Mouse (Mus musculus) common myeloid progenitor, adult 5-6 weeks (primary cell): ENCODE data around the gene Cd47. TPM values are rescaled to one million over a fixed set of nuclear protein-coding genes. Genes with fewer than 3 reads are reported as not detected.

Experiments used
- ATAC-seq: replicated peaks from 2 replicates; pipeline ENCODE4 v1.8.0; 2016; ENCODE audit warnings: low read depth, mild to moderate bottlenecking, moderate TSS enrichment, inconsistent platforms; ENCODE audit not compliant: poor library complexity, severe bottlenecking
- total RNA-seq: library from RNA; stranded (forward); fragments of 200-1000, 187-1606 nt; gene quantifications from 2 replicates; pipeline ENCODE4 v1.2.3, GENCODE M21; 2017

Gene Cd47
- total RNA-seq, 1 experiment from 2014 or later = 237 TPM

GRCm38 (mm10) chr16:49904248-49904930, 104.1 kb downstream of the Cd47 start:
- no peak for ATAC-seq

- no peak for ATAC-seq
Observed at GRCm38 (mm10) chr16:49905041-49905440, 104.7 kb downstream of the Cd47 start.

- ATAC-seq = no peak
Observed at GRCm38 (mm10) chr16:49905601-49906001, 105.3 kb downstream of the Cd47 start.

- no peak for ATAC-seq
Observed at GRCm38 (mm10) chr16:49906066-49906465, 105.7 kb downstream of the Cd47 start.

- ATAC-seq = no peak
Observed at GRCm38 (mm10) chr16:49906940-49907339, 106.6 kb downstream of the Cd47 start.

- ATAC-seq = peak; percentile 92
Observed at GRCm38 (mm10) chr16:49907356-49907755, 107.0 kb downstream of the Cd47 start.

GRCm38 (mm10) chr16:49909536-49909935, 109.2 kb downstream of the Cd47 start:
- no peak for ATAC-seq

- no peak for ATAC-seq
Observed at GRCm38 (mm10) chr16:49914094-49914493, 113.8 kb downstream of the Cd47 start.

GRCm38 (mm10) chr16:49915532-49916476, 115.5 kb downstream of the Cd47 start:
- ATAC-seq = no peak

- ATAC-seq = no peak
Observed at GRCm38 (mm10) chr16:49920191-49920590, 119.9 kb downstream of the Cd47 start.

- no peak for ATAC-seq
Observed at GRCm38 (mm10) chr16:49921677-49922076, 121.3 kb downstream of the Cd47 start.

GRCm38 (mm10) chr16:49922098-49922497, 121.8 kb downstream of the Cd47 start:
- ATAC-seq = no peak

GRCm38 (mm10) chr16:49923720-49924119, 123.4 kb downstream of the Cd47 start:
- no peak for ATAC-seq

- no peak for ATAC-seq
Observed at GRCm38 (mm10) chr16:49924941-49925340, 124.6 kb downstream of the Cd47 start.

GRCm38 (mm10) chr16:49933274-49933673, 132.9 kb downstream of the Cd47 start:
- no peak for ATAC-seq

GRCm38 (mm10) chr16:49936008-49936443, 135.7 kb downstream of the Cd47 start:
- no peak for ATAC-seq

GRCm38 (mm10) chr16:49936793-49937192, 136.5 kb downstream of the Cd47 start:
- ATAC-seq = no peak

- ATAC-seq = no peak
Observed at GRCm38 (mm10) chr16:49937218-49938165, 137.2 kb downstream of the Cd47 start.

- ATAC-seq = no peak
Observed at GRCm38 (mm10) chr16:49938483-49939301, 138.4 kb downstream of the Cd47 start.
